Mouse (Mus musculus) kidney, adult 11 months (tissue): ENCODE measurements around the gene Podxl2.

Source experiments
- DNase-seq: peaks from one replicate; pipeline ENCODE4 v3.0.0; 2022

The Podxl2 gene

GRCm38 (mm10) chr6:88886417-88886967 is 11.6 kb upstream of the Podxl2 start:
- DNase-seq: no peak

DNA sequence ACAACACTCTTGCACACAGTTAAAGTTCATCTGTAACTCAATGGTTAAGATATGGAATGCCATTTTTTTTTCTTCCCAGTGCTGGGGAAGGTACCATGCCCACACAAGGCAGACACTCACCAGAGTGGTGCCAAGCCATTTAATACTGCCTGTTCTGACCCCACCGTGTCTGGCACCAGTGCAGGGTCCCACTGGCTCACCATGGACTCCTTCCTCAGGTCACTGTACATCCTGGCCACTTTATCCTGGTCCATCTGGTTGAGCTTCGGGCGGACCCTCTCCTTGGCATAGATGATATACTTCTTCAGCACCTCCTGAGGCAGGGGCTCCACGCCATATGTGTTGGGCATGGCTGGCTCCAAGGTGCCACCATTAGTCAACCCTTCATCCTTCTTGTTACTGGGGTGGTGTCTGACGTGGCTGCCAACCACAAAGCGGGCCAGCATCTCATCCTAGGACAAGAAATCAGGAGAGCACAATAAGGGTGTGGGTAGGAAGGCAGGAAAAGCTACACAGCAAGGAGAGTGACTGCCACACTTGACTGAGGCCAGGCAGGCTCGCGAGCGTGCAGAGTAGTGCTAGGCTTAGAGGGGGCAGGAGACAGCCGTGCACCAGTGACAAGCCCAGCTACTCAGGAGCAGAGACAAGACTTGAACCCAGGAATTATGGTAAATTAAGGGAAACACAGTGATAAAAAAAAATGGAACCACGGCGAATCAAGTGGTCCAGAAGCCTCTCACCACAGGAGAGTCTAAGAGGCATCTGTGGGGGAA is 11.0 kb upstream of the Podxl2 start:
- no peak for DNase-seq

DNA sequence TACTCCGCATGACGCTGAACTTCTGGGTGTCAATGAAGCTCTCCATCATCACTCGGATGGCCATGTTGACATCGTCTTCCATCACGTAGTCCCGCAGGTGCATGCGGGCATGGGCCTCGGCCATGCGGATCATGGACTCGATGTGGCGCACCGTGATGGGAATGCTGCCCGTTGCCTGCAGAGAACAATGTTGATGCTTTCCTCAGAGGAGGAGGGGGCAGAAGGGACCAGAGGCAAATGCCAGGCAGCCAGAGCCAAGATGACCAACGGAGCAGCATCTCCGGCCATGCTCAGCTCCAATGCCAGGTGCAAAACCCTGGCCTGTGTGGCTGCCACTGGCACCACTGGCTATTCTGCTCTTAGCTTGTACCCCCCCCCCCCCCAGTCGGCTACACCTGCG is 9.8 kb upstream of the Podxl2 start:
- no peak for DNase-seq

GRCm38 (mm10) chr6:88884195-88884594 is 9.4 kb upstream of the Podxl2 start:
- no peak for DNase-seq

GRCm38 (mm10) chr6:88881334-88881733 is 6.5 kb upstream of the Podxl2 start:
- DNase-seq: no peak

- no peak for DNase-seq
Observed at GRCm38 (mm10) chr6:88879471-88879870, 4.6 kb upstream of the Podxl2 start.

GRCm38 (mm10) chr6:88873965-88874867 is 628 bp downstream of the Podxl2 start:
- no peak for DNase-seq

GRCm38 (mm10) chr6:88872811-88873210 is 2.0 kb downstream of the Podxl2 start:
- no peak for DNase-seq

DNA sequence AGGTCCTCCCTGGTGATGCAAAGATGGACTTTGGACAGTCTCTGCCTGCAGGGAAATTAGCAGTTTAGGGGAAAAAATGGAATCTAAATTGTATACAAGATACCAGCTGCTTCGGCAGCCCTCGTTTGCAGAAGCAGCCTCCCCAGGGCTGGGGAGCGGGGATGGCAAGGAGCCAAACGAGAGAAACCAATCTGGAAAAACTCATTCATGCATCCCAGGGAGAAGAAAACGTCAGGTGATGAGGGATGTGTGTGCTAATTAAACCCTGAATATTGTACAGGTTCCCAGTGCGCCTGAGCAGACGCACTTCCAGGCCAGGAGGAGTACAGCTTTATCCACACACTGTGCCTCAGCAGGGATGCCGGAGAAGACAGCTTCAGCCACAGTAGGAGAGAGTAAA is 3.3 kb downstream of the Podxl2 start:
- no peak for DNase-seq

- no peak for DNase-seq
Observed at GRCm38 (mm10) chr6:88870594-88870993, 4.2 kb downstream of the Podxl2 start.

DNA sequence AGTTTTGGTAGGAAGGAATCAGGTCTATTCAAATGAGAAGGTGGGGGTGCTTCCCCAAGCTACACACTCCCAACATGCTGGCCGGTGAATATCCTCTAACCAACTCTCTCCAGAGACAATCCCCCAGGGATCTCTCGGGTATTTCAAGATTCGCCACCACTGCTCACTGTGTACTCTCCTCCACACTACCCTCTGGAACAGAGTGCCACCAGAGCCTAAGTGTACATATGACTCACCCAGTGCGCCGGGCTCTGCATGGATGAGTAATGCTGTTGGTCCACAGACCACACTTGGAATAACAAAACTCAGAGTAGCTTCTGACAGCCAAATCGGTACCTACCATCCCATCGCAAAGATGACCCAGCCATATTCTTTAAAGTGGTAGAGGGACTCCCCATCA is 5.4 kb downstream of the Podxl2 start:
- DNase-seq: no peak

DNA sequence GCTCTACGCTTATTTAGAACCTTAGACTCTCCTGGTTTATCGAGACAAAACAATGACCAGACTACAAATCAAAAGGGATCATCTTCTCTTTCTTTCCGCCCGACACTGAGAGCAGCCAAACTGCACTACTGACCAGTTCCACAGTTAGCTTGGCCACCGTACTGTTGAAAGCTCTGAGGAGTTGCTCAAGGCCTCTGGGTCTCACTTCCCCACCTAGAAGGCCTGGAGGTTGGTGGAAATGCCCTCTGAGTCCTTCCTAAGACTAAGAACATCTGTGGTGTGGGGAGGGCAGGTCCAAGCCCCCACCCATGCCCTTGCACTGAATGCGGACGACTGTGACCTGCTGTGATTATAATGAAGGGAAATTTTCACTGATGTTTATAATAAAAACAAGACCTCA is 9.1 kb downstream of the Podxl2 start:
- no peak for DNase-seq

GRCm38 (mm10) chr6:88860914-88861313 is 13.9 kb downstream of the Podxl2 start:
- DNase-seq: no peak

DNA sequence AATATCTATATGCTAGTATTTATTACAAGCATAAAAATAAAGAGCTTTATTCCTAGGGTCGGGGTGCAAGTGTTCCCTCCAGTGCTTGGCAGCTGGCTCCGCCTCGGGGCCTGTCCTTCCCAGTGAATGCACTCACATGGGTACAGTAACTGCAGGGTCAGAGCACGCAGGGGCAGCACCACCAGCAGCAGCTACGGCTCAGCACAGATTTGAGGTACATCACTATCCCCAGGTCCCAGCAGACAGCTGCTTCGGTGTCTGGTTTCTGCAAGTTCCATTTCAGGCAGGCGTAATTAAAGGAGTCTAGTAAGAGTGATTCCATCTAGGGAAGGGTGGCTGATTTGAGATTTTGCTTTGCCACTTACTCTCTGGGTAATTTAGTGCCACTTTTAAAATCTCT is 16.5 kb downstream of the Podxl2 start:
- DNase-seq: no peak

DNA sequence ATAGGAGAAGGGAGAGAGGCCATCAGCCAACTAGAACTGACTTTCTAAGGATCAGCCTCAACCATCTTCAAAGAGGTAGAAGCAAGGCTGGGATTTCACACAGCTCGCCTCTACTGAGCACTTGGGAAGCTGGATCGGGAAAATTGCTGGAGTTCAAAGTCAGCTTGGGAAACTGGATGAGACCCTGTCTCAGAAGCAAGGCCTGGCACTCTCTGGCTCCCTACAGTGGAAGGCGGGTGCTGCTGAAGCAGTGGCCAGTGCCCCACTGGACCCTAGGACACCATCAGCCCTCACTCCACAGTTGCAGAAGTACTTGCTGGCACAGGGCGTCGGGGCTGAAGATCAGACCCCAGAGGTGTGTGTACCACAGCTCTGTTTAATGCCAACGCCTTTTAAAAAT is 17.0 kb downstream of the Podxl2 start:
- DNase-seq: no peak

DNA sequence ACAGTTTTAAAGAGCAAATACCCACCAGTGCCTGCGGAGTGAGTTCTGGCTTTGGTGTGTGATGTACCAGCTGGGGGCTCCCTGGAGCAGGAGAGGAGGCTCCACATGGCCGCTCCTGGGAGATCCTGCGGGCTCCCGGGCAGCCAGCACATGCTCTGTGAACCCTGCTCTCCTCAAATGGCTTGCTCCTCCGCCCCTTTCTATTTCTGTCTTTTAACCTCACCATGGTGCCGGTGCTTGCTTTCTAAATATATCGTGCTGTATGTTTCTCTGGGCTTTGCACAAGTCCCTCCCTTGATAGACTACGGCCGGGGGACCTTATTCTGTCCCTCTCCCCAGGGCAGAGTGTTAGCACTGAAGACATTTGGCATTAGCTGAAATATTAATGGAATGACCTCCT is 17.6 kb downstream of the Podxl2 start:
- DNase-seq: peak; percentile 65

DNA sequence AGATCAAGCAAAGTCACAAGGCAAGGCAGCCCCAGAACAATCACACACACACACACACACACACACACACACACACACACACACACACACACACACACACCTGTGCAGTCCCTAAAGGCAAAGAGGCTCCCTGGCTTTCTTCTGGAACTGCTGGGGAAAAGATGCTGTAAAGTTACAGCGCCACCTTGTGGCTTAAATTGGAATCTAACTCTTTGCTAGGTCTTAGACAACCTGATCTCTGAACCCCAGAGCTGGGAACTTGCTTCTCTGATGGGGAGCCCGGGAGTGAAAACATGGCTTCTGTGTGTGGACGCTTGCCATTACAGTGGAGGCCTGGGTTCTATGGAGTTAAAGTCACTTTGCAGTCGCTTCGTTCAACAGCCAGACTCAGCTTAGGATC is 19.2 kb downstream of the Podxl2 start:
- DNase-seq: no peak

DNA sequence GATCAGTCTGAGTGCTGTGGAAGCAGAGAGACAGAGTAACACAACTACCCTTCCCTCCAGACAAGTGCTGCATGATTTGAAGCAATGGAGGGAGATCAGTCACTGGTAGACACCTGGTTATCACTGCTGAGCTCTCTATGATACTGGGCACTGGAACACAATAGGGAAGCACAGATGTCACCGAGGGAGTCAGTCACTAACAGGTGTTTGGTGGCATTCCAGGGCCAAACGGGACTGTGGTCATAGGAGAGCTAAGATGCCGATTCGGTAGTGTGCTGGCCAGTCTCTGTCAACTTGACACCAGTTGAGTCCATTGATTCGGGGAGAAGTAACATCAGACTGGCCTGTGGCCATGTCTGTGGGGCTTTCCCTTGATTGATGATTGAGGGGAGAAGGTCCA is 20.3 kb downstream of the Podxl2 start:
- DNase-seq: no peak

- no peak for DNase-seq
Observed at GRCm38 (mm10) chr6:88850034-88850433, 24.8 kb downstream of the Podxl2 start.

- no peak for DNase-seq
Observed at GRCm38 (mm10) chr6:88849270-88849669, 25.6 kb downstream of the Podxl2 start.

GRCm38 (mm10) chr6:88847571-88847970 is 27.3 kb downstream of the Podxl2 start:
- no peak for DNase-seq

- DNase-seq: no peak
Observed at GRCm38 (mm10) chr6:88844901-88845565, 29.8 kb downstream of the Podxl2 start.
